Mouse (Mus musculus): Measurements from ENCODE around the gene Trmt1. TPM values are rescaled to one million over a fixed set of nuclear protein-coding genes. Genes with fewer than 3 reads are reported as not detected.

Trmt1 gene
- polyA plus RNA-seq, 2 experiments = 71.7 to 158 TPM

- H3K4me3 ChIP-seq (replicated peaks; ENCODE audit: low read length) = no peak overlapping the region
- no peak for DNase-seq (ENCODE audit: low spot score)
- TF ChIP-seq POLR2A (IDR thresholded peaks at IDR 0.05; ENCODE audit: borderline replicate concordance, extremely low read depth, insufficient read depth, insufficient read length) = no peak
- peaks cover 36% of the 10 kb centered on the region for H3K36me3 ChIP-seq (ENCODE audit: control insufficient read depth, insufficient read depth, low read length)
- 48% methylated on average over 6 of the region's 6 CpGs for WGBS
- ATAC-seq (ENCODE audit: low FRiP score, low read depth) = peak; percentile 21; the same call in 1 of the 2 replicates
- H3K27ac ChIP-seq (replicated peaks; ENCODE audit: low read depth, low read length) = peak overlapping the region; percentile 41; the same call in 1 of the 2 replicates
- no peak overlapping the region for H3K4me2 ChIP-seq (replicated peaks; ENCODE audit: low read depth, low read length, severe bottlenecking)
- peak overlapping the region; percentile 28 for H3K9ac ChIP-seq (ENCODE audit: low read depth, low read length, severe bottlenecking)
- H3K27me3 ChIP-seq (ENCODE audit: control insufficient read depth, insufficient read depth, low read length) = no peaks in the 10 kb centered on the region
- H3K9me3 ChIP-seq (ENCODE audit: control insufficient read depth, low read length) = no peaks in the 10 kb centered on the region
- peaks cover 80% of the 10 kb centered on the region for H3K4me1 ChIP-seq (ENCODE audit: control insufficient read depth, insufficient read depth, low read length)
These were observed 46.9 kb downstream of the Trmt1 start for GRCm38 (mm10) chr8:84732996-84733395.

GRCm38 (mm10) chr8:84733959-84734358 lies 47.9 kb downstream of the Trmt1 start:
- WGBS = 82% methylated on average over 6 of the region's 6 CpGs
- Histone ChIP-seq H3K27me3 (ENCODE audit: control insufficient read depth, insufficient read depth, low read length) (no peaks in the 10 kb centered on the region), H3K9ac (ENCODE audit: low read depth, low read length, severe bottlenecking) (no peak overlapping the region), H3K36me3 (ENCODE audit: control insufficient read depth, insufficient read depth, low read length) (peaks cover 29% of the 10 kb centered on the region), H3K4me1 (ENCODE audit: control insufficient read depth, insufficient read depth, low read length) (peaks cover 82% of the 10 kb centered on the region), H3K4me3 (replicated peaks; ENCODE audit: low read length) (no peak overlapping the region), H3K4me2 (replicated peaks; ENCODE audit: low read depth, low read length, severe bottlenecking) (no peak overlapping the region), H3K27ac (replicated peaks; ENCODE audit: low read depth, low read length) (no peak overlapping the region), H3K9me3 (ENCODE audit: control insufficient read depth, low read length) (no peaks in the 10 kb centered on the region)
- TF ChIP-seq POLR2A (IDR thresholded peaks at IDR 0.05; ENCODE audit: borderline replicate concordance, extremely low read depth, insufficient read depth, insufficient read length) = no peak
- ATAC-seq (ENCODE audit: low FRiP score, low read depth) (no peak), DNase-seq (ENCODE audit: low spot score) (no peak)

DNA sequence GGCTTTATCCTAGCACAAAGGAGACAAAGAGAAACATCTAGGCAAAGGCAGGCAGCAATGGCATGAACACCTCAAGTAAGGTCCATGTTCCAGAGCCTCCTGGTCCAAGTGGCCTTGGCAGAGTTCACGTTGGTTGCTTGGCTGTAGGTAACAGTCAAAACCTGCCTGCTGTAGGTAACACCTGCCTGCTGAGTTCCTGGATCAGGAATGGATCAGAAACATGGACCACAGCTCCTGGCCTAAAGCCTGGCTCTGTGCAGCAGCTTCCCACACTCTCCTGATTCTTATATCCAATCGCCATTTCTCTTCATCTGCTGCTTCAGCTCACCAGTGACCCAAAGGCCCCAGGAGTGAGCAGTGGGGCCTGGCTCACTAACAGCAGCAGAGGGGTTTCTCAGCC lies 48.6 kb downstream of the Trmt1 start:
- Histone ChIP-seq H3K4me1 (ENCODE audit: control insufficient read depth, insufficient read depth, low read length) (peaks cover 84% of the 10 kb centered on the region), H3K4me3 (replicated peaks; ENCODE audit: low read length) (no peak overlapping the region), H3K9ac (ENCODE audit: low read depth, low read length, severe bottlenecking) (no peak overlapping the region), H3K4me2 (replicated peaks; ENCODE audit: low read depth, low read length, severe bottlenecking) (no peak overlapping the region), H3K27me3 (ENCODE audit: control insufficient read depth, insufficient read depth, low read length) (no peaks in the 10 kb centered on the region), H3K27ac (replicated peaks; ENCODE audit: low read depth, low read length) (no peak overlapping the region), H3K36me3 (ENCODE audit: control insufficient read depth, insufficient read depth, low read length) (peaks cover 27% of the 10 kb centered on the region), H3K9me3 (ENCODE audit: control insufficient read depth, low read length) (no peaks in the 10 kb centered on the region)
- no peak for DNase-seq (ENCODE audit: low spot score)
- TF ChIP-seq POLR2A (IDR thresholded peaks at IDR 0.05; ENCODE audit: borderline replicate concordance, extremely low read depth, insufficient read depth, insufficient read length) = no peak
- no peak for ATAC-seq (ENCODE audit: low FRiP score, low read depth)
- 89% methylated on average over 2 of the region's 2 CpGs for WGBS

- H3K4me1 ChIP-seq (ENCODE audit: control insufficient read depth, insufficient read depth, low read length) = peaks cover 87% of the 10 kb centered on the region
- H3K9me3 ChIP-seq (ENCODE audit: control insufficient read depth, low read length) = no peaks in the 10 kb centered on the region
- no peak overlapping the region for H3K9ac ChIP-seq (ENCODE audit: low read depth, low read length, severe bottlenecking)
- DNase-seq (ENCODE audit: low spot score) = no peak
- WGBS = 32% methylated on average over 2 of the region's 2 CpGs
- no peak overlapping the region for H3K4me2 ChIP-seq (replicated peaks; ENCODE audit: low read depth, low read length, severe bottlenecking)
- H3K27ac ChIP-seq (replicated peaks; ENCODE audit: low read depth, low read length) = no peak overlapping the region
- H3K36me3 ChIP-seq (ENCODE audit: control insufficient read depth, insufficient read depth, low read length) = peaks cover 24% of the 10 kb centered on the region
- no peak for TF ChIP-seq POLR2A (IDR thresholded peaks at IDR 0.05; ENCODE audit: borderline replicate concordance, extremely low read depth, insufficient read depth, insufficient read length)
- H3K4me3 ChIP-seq (replicated peaks; ENCODE audit: low read length) = no peak overlapping the region
- no peak for ATAC-seq (ENCODE audit: low FRiP score, low read depth)
- no peaks in the 10 kb centered on the region for H3K27me3 ChIP-seq (ENCODE audit: control insufficient read depth, insufficient read depth, low read length)
These were observed 49.5 kb downstream of the Trmt1 start for GRCm38 (mm10) chr8:84735597-84735996.

DNA sequence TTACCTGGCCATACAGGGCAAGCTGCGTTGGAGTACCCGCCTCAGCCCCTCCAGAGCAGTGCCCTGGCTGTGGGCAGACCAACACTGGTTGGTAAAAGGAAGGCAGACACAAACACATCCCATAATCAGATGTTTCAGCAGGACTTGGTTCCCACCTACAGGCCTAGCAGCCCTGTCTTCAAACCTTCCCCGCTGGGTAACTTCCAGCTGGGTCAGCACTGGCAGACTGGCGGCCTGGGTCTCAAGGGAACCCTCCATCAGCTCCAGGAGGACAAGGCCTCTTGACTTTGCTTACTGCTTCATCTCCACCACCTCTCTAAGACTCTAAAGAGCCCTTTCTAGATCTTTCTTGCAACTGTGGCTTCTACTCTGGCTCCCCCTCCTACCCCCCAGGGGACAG lies 50.4 kb downstream of the Trmt1 start:
- peak overlapping the region; percentile 14; the same call in 1 of the 2 replicates for H3K9ac ChIP-seq (ENCODE audit: low read depth, low read length, severe bottlenecking)
- 88% methylated on average over 4 of the region's 4 CpGs for WGBS

More for the DNA sequence above, 50.4 kb downstream of the Trmt1 start:
- H3K9me3 ChIP-seq (ENCODE audit: control insufficient read depth, low read length) = no peaks in the 10 kb centered on the region
- no peak for TF ChIP-seq POLR2A (IDR thresholded peaks at IDR 0.05; ENCODE audit: borderline replicate concordance, extremely low read depth, insufficient read depth, insufficient read length)
- DNase-seq (ENCODE audit: low spot score) (no peak), ATAC-seq (ENCODE audit: low FRiP score, low read depth) (no peak)
- peaks cover 88% of the 10 kb centered on the region for H3K4me1 ChIP-seq (ENCODE audit: control insufficient read depth, insufficient read depth, low read length)
- H3K4me2 ChIP-seq (replicated peaks; ENCODE audit: low read depth, low read length, severe bottlenecking) = no peak overlapping the region
- no peaks in the 10 kb centered on the region for H3K27me3 ChIP-seq (ENCODE audit: control insufficient read depth, insufficient read depth, low read length)
- H3K4me3 ChIP-seq (replicated peaks; ENCODE audit: low read length) = no peak overlapping the region
- H3K27ac ChIP-seq (replicated peaks; ENCODE audit: low read depth, low read length) = no peak overlapping the region
- peaks cover 18% of the 10 kb centered on the region for H3K36me3 ChIP-seq (ENCODE audit: control insufficient read depth, insufficient read depth, low read length)
